Mouse (Mus musculus): ENCODE results near the gene Urah. TPM values are rescaled to one million over a fixed set of nuclear protein-coding genes. Genes with fewer than 3 reads are reported as not detected.

The Urah gene
- total RNA-seq, 1 experiment from 2014 or later = not detected

- ATAC-seq (replicated peaks in 1 of 2; ENCODE audit: insufficient read depth in 1 of 2, low FRiP score in 2 of 2, low TSS enrichment in 1 of 2, low read depth in 1 of 2, poor library complexity in 2 of 2, severe bottlenecking in 2 of 2) = peak; percentile 72 to 75
Observed at GRCm38 (mm10) chr7:140856785-140857549, 22.1 kb downstream of the Urah start, which contains the start of gene Ric8a. Gene Ric8a, plus strand, starts transcription at chr7:140856957.

DNA sequence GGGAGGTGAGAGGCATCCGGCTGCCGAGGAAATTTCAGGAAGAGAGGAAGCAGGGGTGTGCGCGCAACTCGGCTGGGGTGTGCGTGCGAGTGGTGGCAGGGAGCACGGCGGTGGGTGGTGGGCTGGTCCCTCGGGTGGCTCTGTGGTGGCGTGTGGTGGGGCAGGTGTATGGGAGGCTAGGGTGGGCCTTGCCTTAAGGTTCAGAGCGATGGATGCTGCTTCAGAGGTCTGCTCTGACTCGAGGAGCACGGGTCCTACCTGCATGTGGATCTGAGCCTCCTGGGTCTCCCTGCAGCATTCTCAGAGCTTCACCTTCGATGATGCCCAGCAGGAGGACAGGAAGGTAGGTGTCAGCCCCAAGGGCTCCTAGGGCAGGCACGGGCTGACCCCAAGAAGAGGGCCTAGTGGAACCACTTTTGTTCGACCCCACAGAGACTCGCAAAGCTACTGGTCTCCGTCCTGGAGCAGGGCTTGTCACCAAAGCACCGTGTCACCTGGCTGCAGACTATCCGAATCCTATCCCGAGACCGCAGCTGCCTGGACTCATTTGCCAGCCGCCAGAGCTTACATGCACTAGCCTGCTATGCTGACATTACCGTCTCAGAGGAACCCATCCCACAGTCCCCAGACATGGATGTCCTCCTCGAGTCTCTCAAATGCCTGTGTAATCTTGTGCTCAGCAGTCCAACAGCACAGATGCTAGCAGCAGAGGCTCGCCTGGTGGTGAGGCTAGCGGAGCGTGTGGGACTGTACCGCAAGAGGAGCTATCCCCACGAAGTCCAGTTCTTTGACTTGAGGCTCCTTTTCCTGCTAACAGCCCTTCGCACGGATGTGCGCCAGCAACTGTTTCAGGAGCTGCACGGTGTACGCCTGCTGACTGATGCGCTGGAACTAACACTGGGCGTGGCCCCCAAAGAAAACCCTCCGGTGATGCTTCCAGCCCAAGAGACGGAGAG is 23.0 kb downstream of the Urah start, which contains the start of gene Bet1l:
Gene Bet1l, minus strand, starts transcription at position 28 of the 956 bp plus-strand sequence.
- peak; percentile 1 to 19; a peak in 1 of 4 replicates for ATAC-seq (replicated peaks in 1 of 2; ENCODE audit: insufficient read depth in 1 of 2, low FRiP score in 2 of 2, low TSS enrichment in 1 of 2, low read depth in 1 of 2, poor library complexity in 2 of 2, severe bottlenecking in 2 of 2)

- no peak for ATAC-seq (replicated peaks in 1 of 2; ENCODE audit: insufficient read depth in 1 of 2, low FRiP score in 2 of 2, low TSS enrichment in 1 of 2, low read depth in 1 of 2, poor library complexity in 2 of 2, severe bottlenecking in 2 of 2)
Observed at GRCm38 (mm10) chr7:140858746-140859145, 23.9 kb downstream of the Urah start.

GRCm38 (mm10) chr7:140859997-140860396 is 25.2 kb downstream of the Urah start:
- no peak for ATAC-seq (replicated peaks in 1 of 2; ENCODE audit: insufficient read depth in 1 of 2, low FRiP score in 2 of 2, low TSS enrichment in 1 of 2, low read depth in 1 of 2, poor library complexity in 2 of 2, severe bottlenecking in 2 of 2)

GRCm38 (mm10) chr7:140860728-140861127 is 25.9 kb downstream of the Urah start:
- ATAC-seq (replicated peaks in 1 of 2; ENCODE audit: insufficient read depth in 1 of 2, low FRiP score in 2 of 2, low TSS enrichment in 1 of 2, low read depth in 1 of 2, poor library complexity in 2 of 2, severe bottlenecking in 2 of 2) = no peak

- no peak for ATAC-seq (replicated peaks in 1 of 2; ENCODE audit: insufficient read depth in 1 of 2, low FRiP score in 2 of 2, low TSS enrichment in 1 of 2, low read depth in 1 of 2, poor library complexity in 2 of 2, severe bottlenecking in 2 of 2)
Observed at GRCm38 (mm10) chr7:140864761-140865160, 29.9 kb downstream of the Urah start.

DNA sequence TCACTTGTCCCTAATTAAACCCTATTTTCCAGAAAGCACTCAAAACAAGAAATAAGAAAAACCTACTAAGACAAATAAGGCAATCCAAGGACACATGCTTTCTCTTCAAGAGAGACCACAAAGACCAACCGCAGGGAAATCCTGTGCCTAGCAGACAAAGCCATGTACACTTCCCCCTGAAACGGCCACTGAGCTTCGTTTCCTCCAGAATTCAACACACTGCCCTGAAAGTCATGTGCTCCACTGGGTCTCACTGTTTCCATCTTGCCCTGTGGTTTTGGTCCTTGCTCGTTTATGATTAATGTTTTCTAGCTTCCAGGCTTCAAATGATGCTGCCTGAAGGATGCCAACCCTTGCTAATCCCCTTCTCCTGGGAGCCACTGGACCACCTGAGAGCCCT is 39.4 kb downstream of the Urah start:
- peak; percentile 82 to 85 for ATAC-seq (replicated peaks in 1 of 2; ENCODE audit: insufficient read depth in 1 of 2, low FRiP score in 2 of 2, low TSS enrichment in 1 of 2, low read depth in 1 of 2, poor library complexity in 2 of 2, severe bottlenecking in 2 of 2)

DNA sequence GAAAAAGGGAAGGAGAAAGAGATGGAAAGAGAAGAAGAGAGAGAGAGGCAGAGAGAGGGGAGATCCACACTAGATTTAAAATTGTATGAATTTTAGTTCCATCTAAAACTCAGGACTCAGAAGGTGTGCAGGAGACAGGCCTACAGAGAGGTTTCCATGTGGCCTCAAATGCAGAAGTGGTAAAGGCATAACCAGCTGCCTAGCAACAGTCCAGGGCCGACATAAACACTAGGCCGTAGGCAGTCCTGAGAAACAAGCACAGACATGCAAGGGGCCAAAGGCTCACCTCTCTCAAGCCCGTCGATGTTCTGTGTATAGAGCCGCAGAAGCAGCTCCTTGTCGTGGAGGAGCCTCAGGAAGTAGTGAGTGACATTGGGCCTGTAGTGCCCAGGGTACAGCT is 42.5 kb downstream of the Urah start:
- peak; percentile 50 to 55 for ATAC-seq (replicated peaks in 1 of 2; ENCODE audit: insufficient read depth in 1 of 2, low FRiP score in 2 of 2, low TSS enrichment in 1 of 2, low read depth in 1 of 2, poor library complexity in 2 of 2, severe bottlenecking in 2 of 2)

DNA sequence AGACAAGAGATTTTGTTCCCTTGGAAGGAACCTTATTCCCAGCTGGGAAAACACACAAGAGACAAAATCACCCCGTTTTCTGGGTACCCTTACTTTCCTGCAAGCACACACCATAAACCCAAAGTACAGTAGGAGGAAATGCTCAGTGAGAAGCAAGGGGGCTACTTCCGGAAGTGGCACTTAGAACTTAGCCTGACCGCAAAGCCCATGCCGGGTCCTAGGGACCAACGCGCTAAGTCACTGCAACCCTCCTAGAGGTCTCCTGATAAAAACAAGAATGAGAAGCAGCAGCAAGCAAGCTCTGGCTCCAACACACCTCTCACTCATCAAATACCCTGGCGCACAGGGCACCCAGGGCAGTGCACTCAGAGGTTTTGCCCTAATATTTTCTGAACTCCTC is 44.5 kb downstream of the Urah start:
- peak; percentile 41 to 57 for ATAC-seq (replicated peaks in 1 of 2; ENCODE audit: insufficient read depth in 1 of 2, low FRiP score in 2 of 2, low TSS enrichment in 1 of 2, low read depth in 1 of 2, poor library complexity in 2 of 2, severe bottlenecking in 2 of 2)

DNA sequence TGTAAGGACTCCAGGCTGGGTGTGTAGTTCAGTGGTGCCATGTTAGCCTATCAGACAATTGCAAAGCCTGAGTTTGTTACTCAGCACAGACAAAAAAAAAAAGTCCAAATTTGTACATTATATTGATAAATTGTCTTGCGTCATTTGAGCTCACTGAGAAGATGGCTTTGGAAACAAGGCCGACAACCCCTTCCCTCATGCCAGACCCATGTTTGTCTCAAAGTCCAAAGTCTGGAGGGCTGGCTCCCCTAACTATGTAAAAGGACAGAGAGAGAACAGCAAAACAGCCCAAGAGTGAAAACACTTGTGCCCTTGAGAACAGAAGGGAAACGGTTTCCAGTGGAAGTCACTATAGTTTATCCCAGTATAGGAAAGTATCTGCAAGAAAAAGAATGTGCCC is 45.6 kb downstream of the Urah start:
- no peak for ATAC-seq (replicated peaks in 1 of 2; ENCODE audit: insufficient read depth in 1 of 2, low FRiP score in 2 of 2, low TSS enrichment in 1 of 2, low read depth in 1 of 2, poor library complexity in 2 of 2, severe bottlenecking in 2 of 2)

DNA sequence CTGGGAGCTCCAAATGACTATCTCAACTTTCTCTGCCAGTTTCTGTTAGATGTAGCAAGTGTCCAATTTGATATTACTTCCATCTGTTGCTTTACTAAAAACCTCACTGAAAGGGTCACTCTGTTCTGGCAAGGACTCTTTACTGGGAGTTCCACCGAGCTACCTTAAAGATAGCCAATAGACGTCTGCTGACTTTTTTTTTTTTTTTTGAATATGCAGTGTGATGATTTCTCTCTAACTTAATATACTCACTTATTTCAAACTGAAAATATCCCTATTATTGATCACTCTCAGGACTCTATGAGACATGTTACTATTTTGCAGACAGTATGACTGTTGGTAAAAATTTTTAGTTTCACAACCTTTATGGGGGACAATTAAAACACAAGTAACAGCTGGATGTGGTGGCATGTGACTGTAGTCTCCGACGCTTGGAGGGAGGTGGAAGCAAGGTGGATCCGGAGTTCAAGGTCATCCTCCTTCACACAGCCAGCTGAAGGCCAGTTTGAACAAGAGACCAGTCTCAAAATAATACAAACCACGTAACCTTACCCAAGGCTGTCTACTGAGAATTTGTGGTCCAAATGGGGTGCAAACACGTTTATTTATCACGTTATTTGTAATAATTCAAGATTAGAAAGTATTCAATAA is 46.2 kb downstream of the Urah start:
- ATAC-seq (replicated peaks in 1 of 2; ENCODE audit: insufficient read depth in 1 of 2, low FRiP score in 2 of 2, low TSS enrichment in 1 of 2, low read depth in 1 of 2, poor library complexity in 2 of 2, severe bottlenecking in 2 of 2) = no peak

- ATAC-seq (replicated peaks in 1 of 2; ENCODE audit: insufficient read depth in 1 of 2, low FRiP score in 2 of 2, low TSS enrichment in 1 of 2, low read depth in 1 of 2, poor library complexity in 2 of 2, severe bottlenecking in 2 of 2) = peak; percentile 82 to 86
Observed at GRCm38 (mm10) chr7:140881696-140882468, 47.1 kb downstream of the Urah start, which contains the start of the genes Psmd13 and Sirt3. Gene Psmd13, plus strand, starts transcription at chr7:140881968. Gene Sirt3, minus strand, starts transcription at chr7:140882309.

DNA sequence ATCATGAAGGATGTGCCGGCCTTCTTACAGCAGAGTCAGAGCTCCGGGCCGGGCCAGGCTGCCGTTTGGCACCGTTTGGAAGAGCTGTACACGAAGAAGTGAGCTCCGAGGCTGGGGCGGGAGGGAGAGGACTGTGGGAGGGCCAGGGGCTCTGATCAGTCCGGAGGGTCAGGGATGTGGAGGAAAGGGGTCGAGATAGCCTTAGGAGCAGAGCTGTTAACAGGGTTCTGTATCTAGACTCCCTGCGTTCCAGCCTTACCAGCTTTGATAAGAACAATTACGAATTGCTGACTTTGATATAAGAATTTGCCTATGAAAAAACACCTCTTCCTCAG is 47.6 kb downstream of the Urah start:
- ATAC-seq (replicated peaks in 1 of 2; ENCODE audit: insufficient read depth in 1 of 2, low FRiP score in 2 of 2, low TSS enrichment in 1 of 2, low read depth in 1 of 2, poor library complexity in 2 of 2, severe bottlenecking in 2 of 2) = no peak

Other genes starting within 250 kb of the Urah start
- not detected in 2 replicates for gene Olfr46, start 233.7 kb upstream of the Urah start, total RNA-seq (2017)
- gene Olfr61, start 206.0 kb upstream of the Urah start, total RNA-seq (2017) = not detected in 2 replicates
- gene Olfr53, start 188.6 kb upstream of the Urah start, total RNA-seq (2017) = not detected in 2 replicates
- gene Olfr539, start 175.1 kb upstream of the Urah start, total RNA-seq (2017) = not detected in 2 replicates
- gene Olfr45, start 153.1 kb upstream of the Urah start, total RNA-seq (2017) = not detected in 2 replicates
- gene Olfr541, start 137.8 kb upstream of the Urah start, total RNA-seq (2017) = not detected in 2 replicates
- not detected in 2 replicates for gene Cyp2e1, start 71.3 kb upstream of the Urah start, total RNA-seq (2017)
- 0.88 and 1.8 TPM in 2 replicates for gene Syce1, start 47.2 kb upstream of the Urah start, total RNA-seq (2017)
- 2.4 and 3.4 TPM in 2 replicates for gene Zfp941, start 12.8 kb upstream of the Urah start, total RNA-seq (2017)
- gene Scgb1c1, start 10.5 kb downstream of the Urah start, total RNA-seq (2017) = not detected in 2 replicates
- not detected in 2 replicates for gene Odf3, start 12.8 kb downstream of the Urah start, total RNA-seq (2017)
- 1.8 and 4.6 TPM in 2 replicates for gene Gm45785, start 21.3 kb downstream of the Urah start, total RNA-seq (2017)
- gene Ric8a, start 21.9 kb downstream of the Urah start, total RNA-seq (2017) = 49.0 and 66.3 TPM in 2 replicates
- 28.2 and 36.1 TPM in 2 replicates for gene Bet1l, start 22.6 kb downstream of the Urah start, total RNA-seq (2017)
- gene Psmd13, start 47.0 kb downstream of the Urah start, total RNA-seq (2017) = 131 and 147 TPM in 2 replicates
- 50.7 and 71.5 TPM in 2 replicates for gene Sirt3, start 47.3 kb downstream of the Urah start, total RNA-seq (2017)
- not detected in 2 replicates for gene Cox8b, start 65.4 kb downstream of the Urah start, total RNA-seq (2017)
- 0.25 and 0.35 TPM in 2 replicates for gene Nlrp6, start 85.9 kb downstream of the Urah start, total RNA-seq (2017)
- gene Pgghg, start 106.4 kb downstream of the Urah start, total RNA-seq (2017) = 11.2 and 17.7 TPM in 2 replicates
- 1.0 TPM in 1 of 2 replicates, not detected in the other for gene Ifitm5, start 115.3 kb downstream of the Urah start, total RNA-seq (2017)
- gene Gm45717, start 120.9 kb downstream of the Urah start, total RNA-seq (2017) = not detected in 2 replicates
- gene Ifitm2, start 121.0 kb downstream of the Urah start, total RNA-seq (2017) = 328 and 386 TPM in 2 replicates
- 250 and 359 TPM in 2 replicates for gene Ifitm1, start 132.2 kb downstream of the Urah start, total RNA-seq (2017)
- 143 and 341 TPM in 2 replicates for gene Ifitm3, start 175.8 kb downstream of the Urah start, total RNA-seq (2017)
- 68.4 and 203 TPM in 2 replicates for gene Ifitm6, start 182.9 kb downstream of the Urah start, total RNA-seq (2017)
- gene Gm17387, start 194.1 kb downstream of the Urah start, total RNA-seq (2017) = not detected in 2 replicates
- 4.1 and 6.6 TPM in 2 replicates for gene B4galnt4, start 226.1 kb downstream of the Urah start, total RNA-seq (2017)
- 1.2 and 2.3 TPM in 2 replicates for gene Pkp3, start 243.2 kb downstream of the Urah start, total RNA-seq (2017)

All from hematopoietic stem cell, adult 5-6 weeks (primary cell).